Mouse (Mus musculus): Measurements from ENCODE around the gene Bpifb4. TPM values are rescaled to one million over a fixed set of nuclear protein-coding genes. Genes with fewer than 3 reads are reported as not detected.

Gene Bpifb4
- polyA plus RNA-seq, 1 experiment from 2014 or later, result not detected

Other genes with a start within 250 kb of the Bpifb4 start
- gene Dnmt3c, start 241.6 kb upstream of the Bpifb4 start, polyA plus RNA-seq (2018), result 0.06 to 0.09 TPM in 2 of 3 replicates, not detected in the other
- gene Mapre1, start 196.9 kb upstream of the Bpifb4 start, polyA plus RNA-seq (2018), result 75.5 to 129 TPM (median 95.7 TPM) in 3 replicates
- 0.14 TPM in 1 of 3 replicates, not detected in the others for gene Efcab8, start 158.3 kb upstream of the Bpifb4 start, polyA plus RNA-seq (2018)
- gene Sun5, start 67.1 kb upstream of the Bpifb4 start, polyA plus RNA-seq (2018), result not detected in 3 replicates
- gene Bpifb2, start 63.2 kb upstream of the Bpifb4 start, polyA plus RNA-seq (2018), result not detected in 3 replicates
- gene Bpifb6, start 37.8 kb upstream of the Bpifb4 start, polyA plus RNA-seq (2018), result not detected in 3 replicates
- gene Bpifb3, start 20.0 kb upstream of the Bpifb4 start, polyA plus RNA-seq (2018), result not detected in 3 replicates
- gene Bpifa6, start 36.7 kb downstream of the Bpifb4 start, polyA plus RNA-seq (2018), result not detected in 3 replicates
- not detected in 3 replicates for gene Bpifa2, start 70.1 kb downstream of the Bpifb4 start, polyA plus RNA-seq (2018)
- not detected in 3 replicates for gene Bpifa3, start 192.1 kb downstream of the Bpifb4 start, polyA plus RNA-seq (2018)
- not detected in 3 replicates for gene Bpifa1, start 204.7 kb downstream of the Bpifb4 start, polyA plus RNA-seq (2018)
- gene Bpifa5, start 224.4 kb downstream of the Bpifb4 start, polyA plus RNA-seq (2018), result not detected in 3 replicates

Measured in macrophage (primary cell).